Mouse (Mus musculus) limb, embryonic 12.5 days (tissue): ENCODE data around the gene Reln. TPM values are rescaled to one million over a fixed set of nuclear protein-coding genes. Genes with fewer than 3 reads are reported as not detected.

Experiments used
- ATAC-seq: fragments of 200-750 bp; cut with Nextera tagmentation; 2 replicates; pipeline ENCODE4 v1.8.0; 2017; ENCODE audit warnings: low read depth, moderate TSS enrichment; ENCODE audit not compliant: insufficient number of reproducible peaks, insufficient read depth, low FRiP score, low TSS enrichment
- H3K27ac ChIP-seq: fragments of 300-500 bp; sonication (generic); 2 replicates; pipeline ENCODE4 v1.5.1; 2016; ENCODE audit warnings: mild to moderate bottlenecking, moderate library complexity
- H3K27me3 ChIP-seq: fragments of 300-500 bp; sonication (generic); 2 replicates; pipeline ENCODE4 v1.6.1; 2016; ENCODE audit warnings: mild to moderate bottlenecking, moderate library complexity
- H3K36me3 ChIP-seq: fragments of 300-500 bp; sonication (generic); 2 replicates; pipeline ENCODE4 v1.6.1; 2016; ENCODE audit warnings: mild to moderate bottlenecking, moderate library complexity
- H3K4me1 ChIP-seq: fragments of 300-500 bp; sonication (generic); replicated peaks from 2 replicates; pipeline ENCODE4 v1.6.1; 2016
- H3K4me2 ChIP-seq: fragments of 300-500 bp; sonication (generic); 2 replicates; pipeline ENCODE4 v1.6.1; 2016; ENCODE audit warnings: mild to moderate bottlenecking, moderate library complexity
- H3K4me3 ChIP-seq: fragments of 300-500 bp; sonication (generic); replicated peaks from 2 replicates; pipeline ENCODE4 v1.5.1; 2016; ENCODE audit warnings: mild to moderate bottlenecking
- H3K9ac ChIP-seq: fragments of 300-500 bp; sonication (generic); replicated peaks from 2 replicates; pipeline ENCODE4 v1.6.1; 2016; ENCODE audit warnings: mild to moderate bottlenecking, moderate library complexity
- H3K9me3 ChIP-seq: fragments of 300-500 bp; sonication (generic); 2 replicates; pipeline ENCODE4 v1.6.1; 2016; ENCODE audit warnings: mild to moderate bottlenecking, moderate library complexity
- WGBS: fragments of 180-500 bp; shearing (Covaris S2); methylation state at CpG from one replicate; pipeline ENCODE4 v1.1.7; 2016; 5-methylcytosine and 5-hydroxymethylcytosine counted together
- polyA plus RNA-seq: library from polyadenylated mRNA; unstranded; fragments of >200 nt; fragmentation: Nextera tagmentation; extraction: Ambion mirVana; gene quantifications from 2 replicates; pipeline ENCODE4 v1.2.1, GENCODE M21; 2016

Gene Reln
- polyA plus RNA-seq, 1 experiment from 2014 or later: 1.7 TPM

- WGBS: 59% methylated on average over 4 of the region's 4 CpGs
- Histone ChIP-seq H3K9ac (no peak overlapping the region), H3K36me3 (no peaks in the 10 kb centered on the region), H3K4me1 (0 out of 2 replicates have a peak, but pooled peaks cover 2% of the 10 kb centered on the region), H3K27ac (no peak overlapping the region), H3K4me2 (no peak overlapping the region), H3K27me3 (no peaks in the 10 kb centered on the region), H3K9me3 (no peaks in the 10 kb centered on the region), H3K4me3 (no peak overlapping the region)
- ATAC-seq: peak; percentile 71; the same call in 1 of the 2 replicates
These were observed 413.4 kb downstream of the Reln start for GRCm38 (mm10) chr5:21931151-21931550.

GRCm38 (mm10) chr5:21920310-21920709 lies 424.2 kb downstream of the Reln start:
- no peak for ATAC-seq
- WGBS: 82% methylated on average over 6 of the region's 6 CpGs

DNA sequence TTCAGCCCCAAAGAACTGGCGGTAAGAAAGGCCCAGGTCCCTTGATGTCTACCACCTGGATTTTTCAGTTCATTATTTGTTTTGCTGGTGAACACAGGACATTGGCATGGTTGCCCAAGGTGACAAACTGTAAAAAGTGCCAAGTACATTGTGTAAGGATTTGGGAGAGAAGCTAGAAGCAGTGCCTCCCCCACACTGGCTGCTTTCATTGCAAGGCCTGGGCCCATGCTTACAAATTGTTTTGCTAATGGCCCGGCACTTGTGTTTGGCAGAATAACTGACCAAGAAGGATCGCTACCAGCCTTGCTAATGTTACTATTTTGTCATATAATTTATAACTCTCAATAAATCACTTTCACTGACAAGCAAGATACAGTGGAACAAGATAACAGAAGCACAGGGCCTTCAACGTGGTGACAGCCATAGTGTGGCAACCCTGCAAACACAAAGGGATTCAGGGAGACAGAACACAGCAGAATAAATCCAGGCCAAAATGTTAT lies 425.2 kb downstream of the Reln start:
- Histone ChIP-seq H3K4me3 (no peak overlapping the region), H3K4me1 (no peaks in the 10 kb centered on the region), H3K9ac (no peak overlapping the region), H3K27me3 (no peaks in the 10 kb centered on the region), H3K4me2 (no peak overlapping the region), H3K27ac (no peak overlapping the region), H3K36me3 (no peaks in the 10 kb centered on the region), H3K9me3 (no peaks in the 10 kb centered on the region)
- 74% methylated on average over 4 of the region's 4 CpGs for WGBS
- ATAC-seq: no peak

More at GRCm38 (mm10) chr5:21920310-21920709, 424.2 kb downstream of the Reln start:
- Histone ChIP-seq H3K9me3 (no peaks in the 10 kb centered on the region), H3K9ac (no peak overlapping the region), H3K36me3 (no peaks in the 10 kb centered on the region), H3K4me1 (no peaks in the 10 kb centered on the region), H3K27ac (no peak overlapping the region), H3K4me3 (no peak overlapping the region), H3K4me2 (no peak overlapping the region), H3K27me3 (no peaks in the 10 kb centered on the region)

GRCm38 (mm10) chr5:21915973-21916372 lies 428.5 kb downstream of the Reln start:
- Histone ChIP-seq H3K27me3 (no peaks in the 10 kb centered on the region), H3K27ac (no peak overlapping the region), H3K4me2 (no peak overlapping the region), H3K4me3 (no peak overlapping the region), H3K36me3 (no peaks in the 10 kb centered on the region), H3K4me1 (no peaks in the 10 kb centered on the region), H3K9me3 (no peaks in the 10 kb centered on the region), H3K9ac (no peak overlapping the region)
- no peak for ATAC-seq

- H3K4me3 ChIP-seq: no peak overlapping the region
These were observed 429.7 kb downstream of the Reln start for GRCm38 (mm10) chr5:21914776-21915175.

DNA sequence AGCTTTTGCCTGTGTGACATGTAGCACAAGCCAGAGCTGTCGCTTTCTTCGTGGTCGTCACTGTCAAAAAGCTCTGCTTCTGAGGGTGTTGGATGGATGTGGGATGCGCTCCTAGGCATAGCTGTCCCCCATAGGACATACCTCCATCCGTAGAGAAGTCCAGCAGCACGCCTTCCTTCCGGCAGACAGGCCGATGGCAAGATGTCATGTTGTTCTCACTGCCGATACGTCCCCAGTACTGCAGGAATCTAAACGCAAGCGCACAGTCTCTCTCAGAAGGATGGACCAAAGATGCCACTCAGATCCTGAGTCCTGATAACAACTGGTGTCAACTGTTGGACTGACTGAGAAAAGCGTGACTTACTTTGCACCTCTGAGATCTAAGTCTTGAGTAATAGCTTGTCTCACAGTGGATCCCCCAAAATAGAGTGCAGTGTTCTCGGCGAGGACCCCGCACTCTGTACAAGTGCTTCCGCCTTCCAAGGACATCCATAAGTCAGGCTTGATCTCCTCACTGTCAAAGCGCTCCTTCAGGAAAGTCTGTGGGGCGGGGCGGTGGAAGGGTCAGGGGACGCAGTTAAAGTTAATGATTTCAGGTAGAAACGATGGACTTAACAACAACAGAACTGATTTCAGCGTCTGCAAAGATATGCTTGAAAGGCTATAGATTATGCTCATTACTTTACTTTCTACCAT lies 431.5 kb downstream of the Reln start:
- ATAC-seq: no peak
- no peaks in the 10 kb centered on the region for H3K36me3 ChIP-seq
- H3K4me1 ChIP-seq: no peaks in the 10 kb centered on the region
- no peak overlapping the region for H3K4me2 ChIP-seq
- no peak overlapping the region for H3K27ac ChIP-seq
- H3K4me3 ChIP-seq: no peak overlapping the region
- H3K27me3 ChIP-seq: no peaks in the 10 kb centered on the region
- no peaks in the 10 kb centered on the region for H3K9me3 ChIP-seq
- 83% methylated on average over 23 of the region's 23 CpGs for WGBS
- H3K9ac ChIP-seq: no peak overlapping the region

More at GRCm38 (mm10) chr5:21914776-21915175, 429.7 kb downstream of the Reln start:
- Histone ChIP-seq H3K9me3 (no peaks in the 10 kb centered on the region), H3K9ac (no peak overlapping the region), H3K27me3 (no peaks in the 10 kb centered on the region), H3K4me1 (no peaks in the 10 kb centered on the region), H3K27ac (no peak overlapping the region), H3K36me3 (no peaks in the 10 kb centered on the region), H3K4me2 (no peak overlapping the region)
- no peak for ATAC-seq
- 65% methylated on average over 3 of the region's 3 CpGs for WGBS

GRCm38 (mm10) chr5:21910726-21911125 lies 433.8 kb downstream of the Reln start:
- Histone ChIP-seq H3K27ac (no peak overlapping the region), H3K4me1 (no peaks in the 10 kb centered on the region), H3K9ac (no peak overlapping the region), H3K4me3 (no peak overlapping the region), H3K36me3 (no peaks in the 10 kb centered on the region), H3K4me2 (no peak overlapping the region), H3K27me3 (no peaks in the 10 kb centered on the region), H3K9me3 (no peaks in the 10 kb centered on the region)
- no peak for ATAC-seq
- WGBS: 94% methylated on average over 12 of the region's 12 CpGs

- no peak for ATAC-seq
- no peak overlapping the region for H3K4me3 ChIP-seq
- 78% methylated on average over 3 of the region's 3 CpGs for WGBS
- no peaks in the 10 kb centered on the region for H3K27me3 ChIP-seq
- no peaks in the 10 kb centered on the region for H3K9me3 ChIP-seq
- no peak overlapping the region for H3K4me2 ChIP-seq
- H3K27ac ChIP-seq: no peak overlapping the region
- H3K9ac ChIP-seq: no peak overlapping the region
- H3K36me3 ChIP-seq: no peaks in the 10 kb centered on the region
- no peaks in the 10 kb centered on the region for H3K4me1 ChIP-seq
These were observed 434.8 kb downstream of the Reln start for GRCm38 (mm10) chr5:21909713-21910112.

DNA sequence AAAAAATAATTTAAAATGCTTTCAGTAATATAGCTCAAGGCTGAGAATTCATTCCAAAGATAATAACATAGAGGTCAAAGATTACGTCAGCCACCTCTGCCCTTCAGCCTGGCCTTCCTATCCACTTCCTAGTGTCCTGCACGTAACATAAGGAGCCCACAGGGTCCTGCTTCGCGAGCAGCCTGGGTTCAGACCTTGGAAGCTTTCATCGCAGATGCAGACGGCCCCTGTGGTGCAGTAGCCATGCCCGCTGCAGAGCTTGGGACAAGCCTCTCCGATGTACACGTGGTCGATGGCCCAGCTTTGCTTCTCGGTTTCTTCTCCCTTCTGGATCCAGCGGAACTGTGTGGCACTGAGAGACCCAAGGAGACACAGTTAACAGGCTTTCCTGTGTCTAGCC lies 443.1 kb downstream of the Reln start:
- Histone ChIP-seq H3K36me3 (no peaks in the 10 kb centered on the region), H3K27me3 (no peaks in the 10 kb centered on the region), H3K9ac (no peak overlapping the region), H3K4me2 (no peak overlapping the region), H3K27ac (no peak overlapping the region), H3K4me3 (no peak overlapping the region), H3K9me3 (no peaks in the 10 kb centered on the region), H3K4me1 (no peaks in the 10 kb centered on the region)
- 71% methylated on average over 12 of the region's 12 CpGs for WGBS
- ATAC-seq: no peak

DNA sequence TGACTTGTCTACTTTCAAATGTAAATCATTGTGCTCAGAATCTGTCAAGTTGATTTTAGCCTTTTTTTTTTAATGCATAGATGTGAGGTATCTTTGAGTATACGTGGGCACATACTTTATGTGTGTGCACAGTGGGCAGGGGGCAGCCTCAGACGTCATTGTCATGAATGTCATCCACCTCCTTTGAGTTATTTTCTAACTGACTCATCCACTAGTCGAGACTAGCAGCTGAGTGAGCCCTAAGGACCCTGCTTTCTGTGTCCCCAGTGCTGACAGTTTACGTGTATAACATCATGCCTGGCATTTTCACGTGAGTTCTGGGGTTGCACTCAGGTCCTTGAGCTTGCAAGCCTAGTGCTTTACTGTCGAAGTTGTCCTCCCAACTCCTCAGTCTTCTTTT lies 443.6 kb downstream of the Reln start:
- Histone ChIP-seq H3K4me3 (no peak overlapping the region), H3K4me2 (no peak overlapping the region), H3K27me3 (no peaks in the 10 kb centered on the region), H3K4me1 (no peaks in the 10 kb centered on the region), H3K27ac (no peak overlapping the region), H3K36me3 (no peaks in the 10 kb centered on the region), H3K9me3 (no peaks in the 10 kb centered on the region), H3K9ac (no peak overlapping the region)
- WGBS: 76% methylated on average over 6 of the region's 6 CpGs
- no peak for ATAC-seq

- H3K9ac ChIP-seq: no peak overlapping the region
- H3K4me1 ChIP-seq: no peaks in the 10 kb centered on the region
- no peak overlapping the region for H3K4me3 ChIP-seq
- no peaks in the 10 kb centered on the region for H3K27me3 ChIP-seq
- H3K36me3 ChIP-seq: no peaks in the 10 kb centered on the region
- WGBS: 88% methylated on average over 6 of the region's 6 CpGs
- no peak overlapping the region for H3K27ac ChIP-seq
- H3K4me2 ChIP-seq: no peak overlapping the region
- ATAC-seq: no peak
- H3K9me3 ChIP-seq: no peaks in the 10 kb centered on the region
These were observed 445.6 kb downstream of the Reln start for GRCm38 (mm10) chr5:21898875-21899274.

DNA sequence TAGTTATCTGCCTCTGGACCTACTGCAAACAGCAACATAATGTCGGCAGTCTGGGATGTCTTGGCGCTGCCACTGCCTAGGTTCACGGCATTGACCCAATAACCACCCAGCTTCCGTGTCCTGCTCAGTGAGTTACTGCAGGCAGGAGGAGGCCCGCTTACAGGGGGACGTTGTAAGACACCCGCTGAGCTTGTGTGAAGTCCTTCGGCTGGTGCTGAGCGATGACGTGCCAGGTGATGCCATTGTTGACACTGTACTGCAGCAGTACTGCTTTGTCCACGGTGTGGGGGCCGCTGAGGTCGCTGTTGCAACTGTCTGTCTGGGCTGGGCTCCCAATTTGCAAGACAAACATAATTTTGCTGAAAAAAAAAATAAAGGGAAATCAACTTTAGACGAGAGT lies 447.9 kb downstream of the Reln start:
- ATAC-seq: no peak
- Histone ChIP-seq H3K27me3 (no peaks in the 10 kb centered on the region), H3K4me3 (no peak overlapping the region), H3K9ac (no peak overlapping the region), H3K4me1 (no peaks in the 10 kb centered on the region), H3K4me2 (no peak overlapping the region), H3K36me3 (no peaks in the 10 kb centered on the region), H3K9me3 (no peaks in the 10 kb centered on the region), H3K27ac (no peak overlapping the region)
- WGBS: 70% methylated on average over 14 of the region's 14 CpGs
